Mouse (Mus musculus): ENCODE measurements around the gene Usp39. TPM values are rescaled to one million over a fixed set of nuclear protein-coding genes. Genes with fewer than 3 reads are reported as not detected.

Usp39 gene
- total RNA-seq, 1 experiment from 2014 or later = 29.2 TPM

DNA sequence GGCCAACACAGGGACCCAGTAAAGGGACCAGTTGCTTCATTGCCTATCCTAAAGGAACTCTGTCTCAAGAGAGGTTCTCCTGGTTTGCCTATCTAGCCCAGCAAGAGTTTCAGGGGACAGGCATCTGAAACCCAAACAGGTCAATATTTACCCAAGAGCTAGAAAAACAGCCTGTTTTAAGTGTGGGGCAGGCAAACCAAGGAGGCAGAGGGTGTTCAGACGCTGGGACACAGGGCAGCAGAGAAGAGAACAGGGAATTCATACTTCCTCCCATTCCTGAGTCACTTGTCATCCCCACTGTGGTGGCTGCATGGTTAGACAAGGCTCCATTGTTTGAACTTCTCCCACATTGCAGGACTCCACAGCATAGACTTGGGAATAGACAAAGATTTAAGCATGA, 26.6 kb upstream of the Usp39 start:
- no peak for DNase-seq

DNA sequence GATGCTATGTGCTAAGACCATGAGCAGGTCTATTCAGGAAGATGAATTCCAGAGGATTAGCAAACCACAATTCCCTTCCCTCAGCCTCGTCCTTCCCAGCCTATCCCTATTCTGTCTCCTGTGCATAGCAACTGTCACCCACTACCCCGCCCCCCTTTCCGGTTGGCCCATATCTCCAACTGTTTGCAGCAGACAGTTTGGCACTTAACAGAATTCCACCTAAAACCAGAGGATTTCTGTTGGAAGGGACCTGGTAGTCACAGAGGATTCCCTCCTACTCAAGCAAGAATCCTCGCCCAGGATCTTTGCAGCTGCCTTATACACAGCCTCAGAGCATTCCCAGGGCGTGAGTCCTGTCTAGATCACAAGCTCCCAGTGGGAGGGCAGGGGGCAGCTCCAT, 26.2 kb upstream of the Usp39 start:
- no peak for DNase-seq

DNA sequence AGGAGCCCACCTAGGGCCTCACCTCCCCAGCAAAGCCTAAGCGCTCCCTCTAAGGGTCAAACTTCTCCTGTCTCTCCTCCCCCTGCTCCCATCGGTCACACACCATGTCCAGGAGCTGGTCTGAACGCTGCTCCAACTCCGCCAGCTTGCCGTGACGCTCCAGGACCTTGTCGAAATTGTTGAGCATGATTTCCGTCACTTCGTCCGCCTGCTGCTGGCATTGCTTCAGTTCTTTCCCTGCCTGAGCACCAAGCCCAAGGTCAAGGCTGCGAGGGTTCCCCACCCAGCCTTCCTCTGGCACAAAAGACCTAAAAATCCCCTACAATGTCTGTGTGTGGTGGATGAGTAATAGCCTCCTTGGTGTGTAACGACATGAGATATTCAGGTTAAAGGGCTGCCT, 25.1 kb upstream of the Usp39 start:
- peak; percentile 70 for DNase-seq

DNA sequence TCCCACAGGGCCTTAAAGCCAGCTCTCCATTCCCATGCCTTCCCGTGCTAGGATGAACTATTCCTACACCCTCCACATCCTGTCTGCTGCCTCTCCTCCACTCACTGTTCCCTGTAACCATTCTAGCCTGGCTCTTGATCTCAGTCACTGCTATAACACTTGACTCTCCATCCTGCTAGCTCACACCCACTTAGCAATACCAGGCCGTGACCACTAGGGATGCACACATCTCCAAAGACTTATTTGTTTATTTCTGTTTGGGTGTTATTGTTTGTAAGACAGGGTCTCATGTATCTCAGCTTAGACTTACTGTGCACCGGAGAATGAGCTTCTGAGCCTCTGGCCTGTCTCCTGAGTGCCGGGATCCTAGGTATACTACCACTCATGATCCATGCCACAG, 24.6 kb upstream of the Usp39 start:
- DNase-seq = no peak

DNA sequence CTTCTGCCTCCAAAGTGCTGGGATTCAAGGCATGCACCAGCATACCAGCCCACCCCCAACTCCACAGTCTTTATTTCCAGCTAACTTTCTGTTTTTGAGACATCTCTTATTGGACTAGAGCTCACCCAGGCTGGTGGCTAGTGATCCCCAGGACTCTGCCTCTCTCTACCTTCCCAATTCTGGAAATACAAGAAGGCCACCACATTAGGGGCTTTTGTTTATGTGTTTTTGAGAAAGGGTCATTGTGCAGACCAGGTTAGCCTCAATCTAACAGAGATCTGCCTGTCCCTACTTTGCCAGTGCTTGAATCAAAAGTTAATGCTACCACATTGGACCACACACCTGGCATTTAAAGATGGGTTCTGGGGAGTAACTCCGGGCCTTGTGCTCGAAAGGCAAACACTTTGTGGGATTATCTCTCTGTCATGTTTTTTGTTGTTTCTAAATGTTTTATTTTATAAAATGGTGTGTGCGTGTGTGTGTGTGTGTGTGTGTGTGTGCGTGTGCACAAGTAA, 22.5 kb upstream of the Usp39 start:
- DNase-seq = no peak

DNA sequence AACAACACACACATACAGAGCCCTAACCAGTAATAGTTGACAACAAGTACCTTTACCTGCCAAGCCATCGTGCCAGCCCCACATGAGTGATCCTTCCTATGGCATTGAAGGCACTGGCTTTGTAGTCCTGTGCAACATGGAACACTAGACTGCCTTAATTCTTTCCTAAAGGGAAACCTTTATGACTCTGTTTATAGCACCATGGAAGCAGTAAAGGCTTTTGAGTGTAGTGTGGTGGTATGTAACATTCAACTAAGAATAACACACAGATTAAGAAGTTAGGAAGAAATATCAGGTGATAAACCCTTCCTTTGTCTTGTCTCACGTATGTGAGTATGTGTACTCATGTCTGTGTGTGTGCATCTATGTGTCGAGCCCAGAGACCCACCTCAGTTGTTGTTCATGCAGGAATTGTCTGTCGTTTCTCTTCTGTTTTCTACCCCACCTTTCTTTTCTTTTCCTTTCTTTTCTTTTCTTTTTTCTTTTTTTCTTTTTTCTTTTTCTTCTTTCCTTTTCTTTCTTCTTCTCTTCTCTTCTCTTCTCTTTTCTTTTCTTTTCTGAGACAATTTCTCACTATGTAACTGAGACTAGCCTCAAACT, 22.0 kb upstream of the Usp39 start, which contains the start of gene Rnf181:
Gene Rnf181, minus strand, starts transcription at position 113 of the 600 bp plus-strand sequence.
- DNase-seq = no peak

DNA sequence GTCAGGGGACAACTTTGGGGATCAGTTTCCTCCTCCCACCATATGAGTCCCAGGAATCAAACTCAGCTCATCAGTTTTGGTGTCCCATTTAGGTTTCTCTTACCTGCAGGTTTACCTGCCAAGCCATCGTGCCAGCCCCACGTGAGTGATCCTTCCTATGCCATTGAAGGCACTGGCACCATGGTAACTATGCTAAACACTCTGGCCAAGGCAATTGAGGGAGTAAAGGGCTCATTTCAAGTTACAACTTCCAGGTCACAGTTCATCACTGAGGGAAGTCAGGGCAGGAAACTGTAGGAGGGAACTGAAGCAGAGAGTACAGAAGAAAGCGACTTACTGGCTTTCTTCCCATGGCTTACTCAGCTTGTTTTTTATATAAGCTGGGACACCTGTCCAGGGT, 21.3 kb upstream of the Usp39 start:
- DNase-seq = no peak

DNA sequence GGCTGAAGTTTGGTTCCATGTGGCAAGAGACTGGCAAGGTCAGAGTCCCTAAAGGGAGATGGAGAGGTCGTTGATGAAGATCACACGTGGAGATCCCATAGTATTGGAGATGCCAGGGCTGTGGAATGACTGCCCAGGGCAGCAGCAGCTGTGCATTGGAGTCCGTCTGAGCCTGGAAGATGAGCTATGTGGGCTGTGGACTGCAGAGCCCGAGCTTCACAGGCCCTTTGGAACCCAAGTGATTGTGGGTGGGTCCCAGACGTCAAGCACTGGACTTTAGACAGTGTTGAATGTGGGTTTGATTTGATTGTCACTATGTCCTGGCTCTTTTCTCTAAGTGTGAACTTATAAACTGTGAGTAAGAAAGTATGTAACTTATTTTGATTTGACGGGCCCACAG, 20.0 kb upstream of the Usp39 start:
- DNase-seq = no peak

DNA sequence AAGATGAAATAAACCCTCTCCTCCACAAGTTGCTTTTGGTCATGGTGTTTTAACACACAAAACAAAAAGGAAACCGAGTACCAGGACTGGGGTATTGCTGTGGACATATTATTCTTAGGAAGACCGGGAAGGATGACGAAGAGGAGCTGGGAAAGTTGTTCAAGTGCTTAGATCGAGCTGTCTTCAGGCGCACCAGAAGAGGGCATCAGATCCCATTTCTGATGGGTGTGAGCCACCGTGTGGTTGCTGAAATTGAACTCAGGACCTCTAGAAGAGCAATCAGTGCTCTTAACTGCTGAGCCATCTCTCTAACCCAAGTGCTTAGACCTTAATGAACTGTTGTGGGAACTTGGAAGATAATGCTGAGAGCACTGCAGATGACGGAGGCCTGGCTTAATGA, 19.0 kb upstream of the Usp39 start:
- no peak for DNase-seq

DNA sequence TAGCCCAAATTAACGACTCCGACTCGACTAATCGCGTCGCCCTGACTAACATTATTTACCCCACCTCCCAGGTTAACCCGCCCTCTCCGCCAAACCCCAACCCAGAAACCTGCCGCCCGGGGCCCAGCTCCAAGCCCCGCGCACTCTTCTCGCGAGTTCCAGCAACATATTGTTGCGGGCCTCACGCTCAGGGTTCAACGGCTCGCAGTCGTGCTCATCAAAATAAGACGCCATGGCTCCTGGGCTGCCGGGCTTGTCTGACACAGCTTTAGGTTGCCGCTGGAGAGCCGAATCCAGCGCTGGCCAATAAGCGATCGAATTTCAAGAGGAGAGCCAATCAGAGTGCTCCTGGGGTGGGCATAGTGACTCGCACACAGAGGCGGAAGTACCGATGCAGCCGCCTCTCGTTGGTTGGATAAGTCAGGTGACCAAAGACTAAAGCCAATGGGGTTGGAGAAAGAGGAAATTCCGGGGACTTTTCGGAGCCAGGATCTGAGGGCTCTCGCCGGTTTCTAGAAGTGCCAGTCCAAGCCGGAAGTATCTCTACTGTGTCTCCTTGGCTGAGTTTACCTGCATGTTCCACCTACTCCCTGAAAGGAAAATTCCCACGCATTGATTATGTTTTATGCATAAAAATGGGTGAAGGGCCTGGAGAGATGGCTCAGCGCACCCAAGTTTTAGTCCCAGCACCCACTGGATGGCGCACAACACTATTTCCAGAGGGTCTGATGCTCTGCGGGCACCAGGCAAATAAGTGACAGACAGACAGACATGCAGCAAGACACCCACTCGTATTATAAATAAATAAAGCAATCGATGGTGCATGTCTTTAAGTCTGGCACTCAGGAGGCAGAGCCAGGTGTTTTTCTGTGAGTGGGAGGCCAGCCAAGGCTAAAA, 17.4 kb upstream of the Usp39 start:
- DNase-seq = peak; percentile 90

DNA sequence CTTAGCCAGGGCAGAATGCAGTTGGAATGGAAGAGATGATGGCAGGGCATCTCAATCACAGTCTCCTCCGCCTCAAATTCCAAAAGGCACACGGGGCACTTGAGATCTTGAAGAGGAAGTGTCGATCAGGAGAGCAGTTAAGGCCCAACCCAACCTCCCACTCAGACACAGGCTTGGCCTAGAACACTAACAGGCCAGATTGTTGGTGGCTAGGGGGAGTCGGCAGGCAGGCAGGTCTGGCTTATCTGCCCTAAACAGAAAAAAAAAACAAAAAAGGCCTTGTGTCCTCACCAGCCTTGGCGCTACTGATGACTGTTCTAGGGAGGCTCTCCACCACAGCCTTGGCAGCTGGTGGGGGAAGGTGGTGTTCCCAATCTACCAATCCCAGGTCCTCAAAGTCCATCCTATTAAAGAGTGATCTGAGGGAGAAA, 16.2 kb upstream of the Usp39 start:
- DNase-seq = peak; percentile 58

DNA sequence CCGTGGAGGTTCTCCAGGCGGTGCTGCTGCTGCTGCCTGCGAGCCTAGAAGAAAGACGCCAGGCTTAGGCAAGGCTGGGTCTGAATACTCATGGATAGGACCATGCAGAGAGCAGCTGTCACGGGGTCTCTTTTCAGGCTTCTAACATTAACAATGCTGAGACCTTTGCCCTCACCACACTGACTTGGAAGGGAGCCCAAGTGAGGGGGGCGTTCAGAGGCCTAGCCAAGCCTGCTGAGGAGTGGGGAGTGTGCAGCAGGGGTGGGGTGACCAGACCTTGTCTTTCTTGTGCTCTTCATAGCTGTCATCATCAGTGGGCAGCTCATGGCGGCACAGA, 15.6 kb upstream of the Usp39 start:
- no peak for DNase-seq

DNA sequence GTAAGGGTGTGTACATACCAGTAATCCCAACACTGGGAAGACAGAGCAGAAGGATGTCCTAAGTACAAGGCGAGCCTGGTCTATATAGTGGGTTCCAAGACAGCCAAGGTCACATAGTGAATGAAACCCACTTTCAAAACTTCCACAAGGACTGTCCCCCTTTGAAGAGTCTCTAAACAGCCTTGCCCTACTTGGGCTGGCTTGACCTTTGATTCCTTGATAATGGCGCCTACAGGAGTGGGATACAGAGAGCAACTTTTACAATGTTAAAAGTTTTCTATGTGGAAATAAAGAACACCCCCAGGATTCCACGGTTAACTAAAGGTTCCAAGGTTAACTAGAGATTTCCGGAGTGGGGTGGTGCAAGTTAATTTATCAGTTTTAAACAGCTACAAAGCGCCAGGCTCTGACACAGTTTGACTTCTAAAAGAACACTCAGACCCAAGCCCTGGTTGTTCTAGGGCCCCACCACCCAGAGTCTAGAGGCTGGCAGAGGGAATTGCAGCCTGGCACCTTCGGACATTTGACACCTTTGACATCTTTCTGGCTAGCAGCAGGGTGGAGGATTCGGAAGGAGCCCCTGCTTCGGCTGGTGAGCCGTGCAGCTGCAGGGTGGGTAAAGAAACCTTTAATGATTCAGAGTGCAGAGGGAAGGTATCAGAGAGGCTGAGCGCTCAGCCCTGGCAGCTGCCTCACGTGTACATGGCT, 15.1 kb upstream of the Usp39 start:
- no peak for DNase-seq

DNA sequence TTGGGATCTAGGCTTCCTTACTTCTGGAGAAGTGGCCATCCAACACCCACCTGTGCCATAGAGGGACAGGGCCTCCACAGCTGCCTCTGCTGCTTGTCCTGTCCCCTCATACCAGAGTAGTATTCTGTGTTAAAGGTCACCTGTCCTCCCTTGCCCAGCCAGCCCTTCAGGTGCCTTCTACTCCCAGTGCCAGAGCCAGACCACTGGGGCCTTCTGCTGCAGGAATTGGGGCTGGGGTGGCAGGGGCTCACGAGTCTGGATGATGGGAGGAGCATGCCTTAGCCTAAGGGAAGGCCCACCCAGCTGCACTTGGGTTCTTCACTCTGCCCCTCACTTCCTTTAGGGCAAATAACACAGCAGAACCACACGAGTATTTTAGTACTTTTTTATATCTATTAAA, 14.4 kb upstream of the Usp39 start:
- DNase-seq = no peak

DNA sequence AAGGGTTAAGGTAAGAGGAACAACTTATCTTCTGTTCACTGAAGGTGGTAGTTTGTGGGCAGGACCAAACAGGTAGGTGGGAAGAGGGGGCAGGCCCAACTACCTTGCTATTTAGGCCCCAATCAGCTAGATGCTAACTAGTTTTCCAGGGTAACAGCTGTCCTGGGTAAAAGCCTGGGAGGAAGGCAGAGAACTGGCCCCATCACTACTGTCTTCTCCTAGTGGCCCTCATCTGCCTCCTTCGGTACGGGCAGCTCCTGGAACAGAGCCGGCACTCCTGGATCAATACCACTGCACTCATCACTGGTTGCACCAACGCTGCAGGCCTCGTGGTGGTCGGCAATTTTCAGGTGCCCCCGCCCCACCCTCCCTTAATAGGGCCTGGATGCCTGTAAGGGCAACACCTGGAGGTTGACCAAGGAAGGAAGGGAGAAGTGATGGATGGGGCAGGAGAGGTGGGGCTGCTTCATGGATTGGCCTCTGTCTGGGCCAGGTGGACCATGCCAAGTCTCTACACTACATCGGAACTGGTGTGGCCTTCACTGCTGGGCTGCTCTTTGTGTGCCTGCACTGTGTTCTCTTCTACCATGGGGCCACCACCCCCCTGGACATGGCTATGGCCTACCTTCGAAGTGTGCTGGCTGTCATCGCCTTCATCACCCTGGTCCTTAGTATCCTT, 13.2 kb upstream of the Usp39 start:
- no peak for DNase-seq

DNA sequence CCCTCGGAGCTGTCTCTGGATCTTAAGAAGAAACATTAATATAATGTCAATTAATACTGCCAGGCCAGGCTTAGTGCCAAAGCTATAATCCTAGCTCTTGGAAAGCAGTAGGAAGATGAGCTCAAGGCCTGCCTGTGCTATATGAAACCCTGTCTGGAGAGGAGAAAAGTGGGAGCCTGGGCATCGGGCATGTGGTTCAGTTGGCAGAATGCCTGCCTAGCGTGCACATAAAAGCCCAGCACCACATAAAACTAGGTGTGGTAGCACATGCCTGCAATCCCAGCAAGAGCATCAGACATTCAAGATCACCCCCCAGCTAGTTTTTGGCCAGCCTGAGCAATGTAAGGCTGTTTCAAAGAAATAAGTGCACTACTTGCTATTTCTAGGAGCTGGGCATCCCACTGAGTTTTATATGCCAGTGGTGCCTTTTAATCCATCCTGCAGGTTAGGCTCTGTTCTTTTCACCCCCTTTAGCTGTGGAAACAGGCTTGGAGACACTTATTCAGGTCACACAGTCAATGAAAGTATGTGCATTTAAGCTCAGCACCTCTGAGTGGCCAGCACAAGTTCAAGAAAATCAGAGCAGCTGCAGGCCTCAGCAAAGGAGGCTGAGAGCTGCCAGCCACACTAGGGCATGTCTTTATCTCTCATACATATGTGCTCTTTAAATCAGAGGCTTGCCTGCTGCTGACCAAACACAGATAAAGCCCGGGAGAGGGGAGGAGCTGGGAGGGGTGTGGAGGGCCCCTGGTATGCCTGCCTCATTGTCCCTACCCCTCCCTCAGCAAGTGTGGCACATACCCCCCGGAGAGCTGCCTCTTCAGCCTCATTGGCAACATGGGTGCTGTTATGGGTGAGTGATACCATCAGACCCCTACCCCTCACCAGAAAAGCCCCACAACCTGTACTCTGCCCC, 12.4 kb upstream of the Usp39 start:
- DNase-seq = no peak

DNA sequence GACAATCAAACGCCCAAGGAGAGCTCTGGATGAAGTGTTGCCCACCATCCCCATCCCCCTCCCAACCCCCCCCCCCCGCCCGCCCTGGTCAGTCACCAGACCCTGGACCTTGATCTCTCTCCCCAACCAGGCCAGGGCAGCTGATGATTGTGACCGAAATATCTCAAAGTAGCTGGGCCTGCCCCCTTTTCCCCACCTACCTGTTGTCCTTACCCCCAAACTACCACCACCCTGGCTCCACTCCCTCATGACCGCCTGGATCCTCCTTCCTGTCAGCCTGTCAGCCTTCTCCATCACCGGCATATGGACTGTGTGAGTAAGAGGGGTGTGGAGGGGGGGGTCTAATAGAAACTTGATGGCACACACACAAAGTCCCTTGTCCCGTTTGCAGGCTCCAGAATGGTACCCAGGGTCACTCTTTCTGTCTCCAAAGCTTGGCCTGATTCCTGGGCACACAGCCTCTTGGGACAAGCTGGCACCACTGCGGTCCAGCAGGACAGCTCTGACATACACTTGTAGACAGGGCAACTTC, 11.1 kb upstream of the Usp39 start:
- DNase-seq = no peak

DNA sequence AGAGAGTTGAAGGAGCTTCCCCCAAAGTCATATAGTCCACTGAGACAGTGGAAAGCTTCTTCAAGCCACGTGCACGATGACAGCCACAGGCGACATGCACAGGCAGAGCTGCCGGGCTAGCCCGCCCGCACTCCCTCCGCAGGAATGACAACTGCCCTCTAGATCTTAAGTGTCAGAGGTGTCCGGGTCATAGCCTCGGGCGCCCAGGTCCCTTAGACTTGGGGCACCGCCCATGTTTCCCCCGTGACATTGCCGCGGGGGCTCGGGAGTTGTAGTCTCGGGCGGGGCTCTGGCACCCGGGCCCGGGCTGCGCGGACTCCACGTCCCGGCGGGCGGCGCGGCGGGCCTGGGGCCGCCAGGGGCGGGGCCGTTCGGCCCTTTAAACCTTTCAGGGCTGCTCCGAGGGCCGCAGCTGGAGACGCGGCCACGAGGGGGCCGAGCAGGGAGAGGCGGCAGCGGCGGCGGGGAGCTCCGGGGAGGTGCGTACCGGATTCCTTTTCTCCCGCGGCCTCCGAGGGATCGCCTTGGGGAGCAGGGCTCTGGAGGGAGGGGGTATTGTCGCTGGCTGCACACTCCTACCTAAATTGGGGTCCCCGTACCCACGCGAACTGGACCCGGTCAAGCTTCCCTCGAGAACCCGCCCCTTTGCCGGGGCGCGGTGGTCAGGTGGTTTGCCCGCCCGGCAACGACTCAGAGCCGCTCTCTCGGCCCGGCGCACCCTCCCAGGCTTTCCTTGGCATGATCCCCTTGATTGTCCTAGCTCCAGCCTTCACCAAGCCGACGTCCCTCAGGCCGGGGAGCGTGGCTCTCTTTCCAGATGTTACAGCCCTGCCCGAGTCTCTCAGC, 10.3 kb upstream of the Usp39 start, which contains the start of gene Tmem150a:
Gene Tmem150a, plus strand, starts transcription at position 382 of the 846 bp plus-strand sequence.
- peak; percentile 86 for DNase-seq

DNA sequence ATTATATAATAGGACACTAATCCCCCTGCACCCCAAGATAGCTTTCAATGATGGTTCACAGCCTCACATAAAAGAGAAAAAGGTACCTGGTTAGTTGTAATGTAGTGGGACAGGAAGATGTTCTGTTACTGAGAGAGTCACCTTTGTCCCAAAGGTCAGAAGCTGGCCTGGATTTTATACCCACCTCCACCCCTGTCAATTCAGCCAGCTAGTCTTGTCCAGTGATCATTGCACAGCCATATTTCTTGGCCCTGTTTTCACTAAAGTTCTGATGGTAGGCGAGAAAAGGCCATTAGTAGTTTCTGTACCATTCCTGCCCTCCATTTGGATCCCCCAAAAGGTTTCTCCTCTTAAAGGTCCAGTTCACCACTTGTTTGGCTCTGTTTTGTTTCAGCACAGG, 9.0 kb upstream of the Usp39 start:
- DNase-seq = no peak
